ENCODE assay signal across 8 mouse cellular contexts in the genomic region with DNA sequence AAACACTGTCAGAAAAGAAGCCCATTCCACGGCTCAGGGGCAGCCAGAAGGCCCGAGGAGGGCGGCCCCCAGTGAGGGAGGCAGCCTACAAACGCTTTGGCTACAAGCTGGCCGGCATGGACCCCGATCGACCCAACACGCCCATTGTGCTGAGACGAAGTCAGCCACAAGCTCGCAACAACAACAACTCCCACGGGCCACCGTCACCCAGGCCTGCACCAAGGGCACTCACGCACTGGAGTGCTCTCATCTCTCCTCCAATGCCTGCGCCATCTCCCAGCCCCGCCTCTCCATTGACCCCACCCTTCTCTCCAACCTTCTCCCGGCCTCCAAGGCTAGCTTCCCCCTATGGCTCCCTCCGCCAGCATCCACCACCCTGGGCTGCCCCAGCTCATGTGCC. TPM values are rescaled to one million over a fixed set of nuclear protein-coding genes. Genes with fewer than 3 reads are reported as not detected.
DNase-seq lines count a peak whose midpoint lies in the region; ATAC-seq and TF ChIP-seq lines count a peak whose summit lies in the region.

No protein-coding gene starts in this region.

- H3K4me3 ChIP-seq in forebrain, embryonic 11.5 days (ENCODE audit: low read depth, low read length): no peak overlapping the region
- H3K4me3 ChIP-seq in forebrain, postnatal 0 days (ENCODE audit: low read depth, low read length): no peak overlapping the region
- H3K4me3 ChIP-seq in liver, embryonic 14.5 days (ENCODE audit: insufficient read depth in 1 of 2, low read depth in 2 of 2, low read length in 2 of 2): no peak overlapping the region

- WGBS in forebrain, embryonic 11.5 days: 42% methylated on average over 17 of the region's 17 CpGs
- WGBS in forebrain, postnatal 0 days: 40% methylated on average over 17 of the region's 17 CpGs
- 29% methylated on average over 17 of the region's 17 CpGs for WGBS in liver, embryonic 14.5 days (ENCODE audit: insufficient replicate concordance)

- TF ChIP-seq CTCF in forebrain, postnatal 0 days (IDR thresholded peaks at IDR 0.05; ENCODE audit: low read depth): no peak
- no peak for TF ChIP-seq CTCF in liver, embryonic 14.5 days (IDR thresholded peaks at IDR 0.05; ENCODE audit: low read depth)

- no peaks in the 10 kb centered on the region for H3K9me3 ChIP-seq in forebrain, embryonic 11.5 days (ENCODE audit: control insufficient read depth, low read length)
- no peaks in the 10 kb centered on the region for H3K9me3 ChIP-seq in forebrain, postnatal 0 days (ENCODE audit: low read length)
- no peaks in the 10 kb centered on the region for H3K9me3 ChIP-seq in liver, embryonic 14.5 days (ENCODE audit: control insufficient read depth, low read length)

- H3K27ac ChIP-seq in forebrain, embryonic 11.5 days (ENCODE audit: low read depth, low read length): no peak overlapping the region
- no peak overlapping the region for H3K27ac ChIP-seq in forebrain, postnatal 0 days (ENCODE audit: low read depth, low read length)
- H3K27ac ChIP-seq in liver, embryonic 14.5 days: no peak overlapping the region

- H3K27me3 ChIP-seq in forebrain, embryonic 11.5 days (ENCODE audit: control insufficient read depth, insufficient read depth, low read length): no peaks in the 10 kb centered on the region
- no peaks in the 10 kb centered on the region for H3K27me3 ChIP-seq in forebrain, postnatal 0 days (ENCODE audit: insufficient read depth, low read length)
- no peaks in the 10 kb centered on the region for H3K27me3 ChIP-seq in liver, embryonic 14.5 days (ENCODE audit: control insufficient read depth, insufficient read depth, low read length)

- H3K4me2 ChIP-seq in forebrain, embryonic 11.5 days (ENCODE audit: low read depth, low read length, severe bottlenecking): 0 out of 2 replicates have a peak overlapping the region, but pooled peaks have one; percentile 15
- no peak overlapping the region for H3K4me2 ChIP-seq in forebrain, postnatal 0 days (ENCODE audit: low read depth)
- H3K4me2 ChIP-seq in liver, embryonic 14.5 days (ENCODE audit: low read depth): peak overlapping the region; percentile 23

- no peaks in the 10 kb centered on the region for H3K36me3 ChIP-seq in forebrain, embryonic 11.5 days (ENCODE audit: control insufficient read depth, insufficient read depth, low read length)
- no peaks in the 10 kb centered on the region for H3K36me3 ChIP-seq in forebrain, postnatal 0 days (ENCODE audit: insufficient read depth)
- no peaks in the 10 kb centered on the region for H3K36me3 ChIP-seq in liver, embryonic 14.5 days (replicated peaks; ENCODE audit: control insufficient read depth, insufficient read depth, low read depth)

- H3K4me1 ChIP-seq in forebrain, embryonic 11.5 days (replicated peaks; ENCODE audit: control insufficient read depth, insufficient read depth, low read length): no peaks in the 10 kb centered on the region
- H3K4me1 ChIP-seq in forebrain, postnatal 0 days (ENCODE audit: insufficient read depth): no peaks in the 10 kb centered on the region
- H3K4me1 ChIP-seq in liver, embryonic 14.5 days (replicated peaks; ENCODE audit: control insufficient read depth in 2 of 2, insufficient read depth in 2 of 2, low read length in 1 of 2): no peaks in the 10 kb centered on the region

- no peak for DNase-seq in forebrain, embryonic 11.5 days (ENCODE audit: low spot score)
- DNase-seq in forebrain, postnatal 0 days: no peak
- peak; percentile 49 for DNase-seq in ovary, postnatal 36 days (ENCODE audit: low spot score)
- no peak for DNase-seq in ovary, postnatal 10 days (ENCODE audit: low spot score)
- DNase-seq in liver, embryonic 14.5 days (ENCODE audit: low read depth in 3 of 3, low spot score in 3 of 3): no peak
- DNase-seq in T-cell, adult 2 months (ENCODE audit: low spot score): no peak
- no peak for DNase-seq in left cerebral cortex, postnatal 14 days (ENCODE audit: low spot score in 2 of 2)
- no peak for DNase-seq in thymus, postnatal 14 days

- no peak for TF ChIP-seq EP300 in liver, embryonic 14.5 days (IDR thresholded peaks at IDR 0.05; ENCODE audit: low read depth)

- no peak for ATAC-seq in forebrain, embryonic 11.5 days (replicated peaks; ENCODE audit: low FRiP score)
- no peak for ATAC-seq in forebrain, postnatal 0 days
- 0 out of 2 replicates have a peak, but pooled peaks have one; percentile 41 for ATAC-seq in liver, embryonic 14.5 days (ENCODE audit: insufficient read depth)

- H3K9ac ChIP-seq in forebrain, embryonic 11.5 days (ENCODE audit: low read length): no peak overlapping the region
- H3K9ac ChIP-seq in forebrain, postnatal 0 days: no peak overlapping the region
- no peak overlapping the region for H3K9ac ChIP-seq in liver, embryonic 14.5 days (replicated peaks)

- intact Hi-C loops in left cerebral cortex, postnatal 14 days (cut with DNase I): no loop called here

RNA-seq across cellular contexts. Expression of a gene that starts 9.0 kb away (rescaled TPM):
- polyA plus RNA-seq in forebrain, embryonic 11.5 days (2014; fragmentation: Nextera tagmentation; extraction: Ambion mirVana): 0.08 and 0.27 TPM in 2 replicates
- 0.24 and 0.54 TPM in 2 replicates for total RNA-seq in forebrain, postnatal 0 days (2014; rRNA removed)
- polyA plus RNA-seq in forebrain, postnatal 0 days (2015; fragmentation: Nextera tagmentation; extraction: Ambion mirVana): 0.10 and 0.13 TPM in 2 replicates
- polyA plus RNA-seq in liver, embryonic 14.5 days (2012; rRNA removed): 0.45 and 0.64 TPM in 2 replicates
- polyA plus RNA-seq in liver, embryonic 14.5 days (2014; fragmentation: Nextera tagmentation; extraction: Ambion mirVana): 0.18 and 0.44 TPM in 2 replicates
- under 1 TPM in 1 of 2 experiments, not detected in 1; 0.04 TPM for total RNA-seq in left cerebral cortex, postnatal 14 days (2021)

RNA-seq across cellular contexts. Expression of a gene that starts 23.7 kb away (rescaled TPM):
- polyA plus RNA-seq in forebrain, embryonic 11.5 days (2014; fragmentation: Nextera tagmentation; extraction: Ambion mirVana): 121 and 133 TPM in 2 replicates
- total RNA-seq in forebrain, postnatal 0 days (2014; rRNA removed): 78.1 and 82.6 TPM in 2 replicates
- 79.3 and 83.8 TPM in 2 replicates for polyA plus RNA-seq in forebrain, postnatal 0 days (2015; fragmentation: Nextera tagmentation; extraction: Ambion mirVana)
- polyA plus RNA-seq in liver, embryonic 14.5 days (2012; rRNA removed): 22.9 and 24.1 TPM in 2 replicates
- polyA plus RNA-seq in liver, embryonic 14.5 days (2014; fragmentation: Nextera tagmentation; extraction: Ambion mirVana): 37.5 and 41.3 TPM in 2 replicates
- 10 to 100 TPM; 73.1 to 78.4 TPM for total RNA-seq in left cerebral cortex, postnatal 14 days (2021)

RNA-seq across cellular contexts. Expression of a gene that starts 58.1 kb away (rescaled TPM):
- 38.0 and 41.2 TPM in 2 replicates for polyA plus RNA-seq in forebrain, embryonic 11.5 days (2014; fragmentation: Nextera tagmentation; extraction: Ambion mirVana)
- total RNA-seq in forebrain, postnatal 0 days (2014; rRNA removed): 28.3 and 32.8 TPM in 2 replicates
- polyA plus RNA-seq in forebrain, postnatal 0 days (2015; fragmentation: Nextera tagmentation; extraction: Ambion mirVana): 14.2 and 21.8 TPM in 2 replicates
- 7.5 and 7.7 TPM in 2 replicates for polyA plus RNA-seq in liver, embryonic 14.5 days (2012; rRNA removed)
- polyA plus RNA-seq in liver, embryonic 14.5 days (2014; fragmentation: Nextera tagmentation; extraction: Ambion mirVana): 14.2 and 15.1 TPM in 2 replicates
- 10 to 100 TPM; 43.5 to 44.8 TPM for total RNA-seq in left cerebral cortex, postnatal 14 days (2021)

RNA-seq across cellular contexts. Expression of a gene that starts 59.9 kb away (rescaled TPM):
- polyA plus RNA-seq in forebrain, embryonic 11.5 days (2014; fragmentation: Nextera tagmentation; extraction: Ambion mirVana): 40.1 and 51.7 TPM in 2 replicates
- 32.5 and 34.5 TPM in 2 replicates for total RNA-seq in forebrain, postnatal 0 days (2014; rRNA removed)
- polyA plus RNA-seq in forebrain, postnatal 0 days (2015; fragmentation: Nextera tagmentation; extraction: Ambion mirVana): 38.2 and 50.8 TPM in 2 replicates
- 19.0 and 19.4 TPM in 2 replicates for polyA plus RNA-seq in liver, embryonic 14.5 days (2012; rRNA removed)
- 25.2 and 30.9 TPM in 2 replicates for polyA plus RNA-seq in liver, embryonic 14.5 days (2014; fragmentation: Nextera tagmentation; extraction: Ambion mirVana)
- total RNA-seq in left cerebral cortex, postnatal 14 days (2021): 10 to 100 TPM; 28.7 to 30.4 TPM
